Mouse (Mus musculus) right cerebral cortex, postnatal 14 days (tissue): Measurements from ENCODE around the gene Mcrip2.

ENCODE experiments used
- DNase-seq: peaks from one replicate; pipeline ENCODE4 v3.0.0; 2022

Gene Mcrip2

DNA sequence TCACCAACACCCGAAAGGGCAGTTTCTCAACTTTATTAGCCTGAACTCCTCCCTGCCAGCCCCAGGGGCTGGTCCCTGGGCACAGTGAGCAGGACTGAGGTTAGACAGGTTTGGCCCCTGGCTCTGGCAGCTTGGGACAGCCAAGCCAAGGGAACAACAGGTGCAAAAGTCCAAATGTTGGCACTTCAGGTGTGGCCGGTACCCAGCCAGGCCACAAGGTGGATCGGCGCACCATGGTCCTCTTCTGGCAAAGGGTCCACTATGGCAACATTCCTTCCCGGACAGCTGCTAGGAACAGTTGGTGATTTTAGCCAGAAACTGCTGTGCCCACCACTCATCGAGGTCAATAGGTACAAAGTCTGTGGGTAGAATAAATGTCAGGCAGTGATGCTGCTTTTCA is 4.9 kb downstream of the Mcrip2 start:
- DNase-seq = no peak

DNA sequence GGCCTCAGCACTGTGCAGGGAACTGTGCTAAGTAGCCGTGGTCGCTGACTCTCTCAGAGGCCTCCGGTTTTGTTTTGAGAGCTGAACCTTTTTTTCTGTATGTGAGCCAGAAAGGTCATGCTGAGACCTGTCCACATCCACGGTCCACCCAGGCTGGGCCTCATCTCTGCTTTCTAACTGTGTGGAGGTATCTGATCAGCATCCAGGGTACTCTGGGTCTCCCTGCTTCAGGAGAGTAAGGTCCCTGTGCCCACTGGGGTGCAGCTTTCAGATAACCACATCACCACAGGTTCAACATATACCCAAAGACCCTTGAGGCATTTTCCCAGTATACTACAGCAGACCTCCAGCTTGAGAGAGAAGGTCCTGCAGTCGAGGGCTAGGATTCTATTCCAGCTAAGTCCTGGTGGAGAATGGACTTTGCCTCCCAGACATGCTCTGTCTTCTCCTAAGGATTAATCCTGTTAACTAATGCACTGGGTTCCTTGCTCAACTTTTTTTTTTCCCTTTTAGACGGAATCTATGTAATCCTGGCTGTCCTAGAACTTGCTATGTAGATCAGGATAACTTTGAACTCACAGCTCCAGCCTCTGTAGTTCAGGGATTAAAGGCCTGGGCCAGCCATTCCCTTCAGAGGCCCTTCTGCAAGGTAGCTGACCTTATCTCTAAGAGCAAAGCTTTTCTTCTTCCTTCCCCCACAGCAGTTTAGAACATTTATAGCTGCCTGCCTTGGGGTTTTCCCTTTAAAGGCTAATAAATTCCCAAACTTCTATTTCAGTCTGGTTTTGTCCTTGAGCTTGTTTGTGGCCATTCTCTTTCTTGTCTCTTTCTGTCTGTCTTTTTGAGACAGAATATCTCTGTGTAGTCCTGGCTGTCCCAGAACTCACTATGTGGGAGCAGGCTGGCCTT is 6.6 kb downstream of the Mcrip2 start:
- DNase-seq = no peak

DNA sequence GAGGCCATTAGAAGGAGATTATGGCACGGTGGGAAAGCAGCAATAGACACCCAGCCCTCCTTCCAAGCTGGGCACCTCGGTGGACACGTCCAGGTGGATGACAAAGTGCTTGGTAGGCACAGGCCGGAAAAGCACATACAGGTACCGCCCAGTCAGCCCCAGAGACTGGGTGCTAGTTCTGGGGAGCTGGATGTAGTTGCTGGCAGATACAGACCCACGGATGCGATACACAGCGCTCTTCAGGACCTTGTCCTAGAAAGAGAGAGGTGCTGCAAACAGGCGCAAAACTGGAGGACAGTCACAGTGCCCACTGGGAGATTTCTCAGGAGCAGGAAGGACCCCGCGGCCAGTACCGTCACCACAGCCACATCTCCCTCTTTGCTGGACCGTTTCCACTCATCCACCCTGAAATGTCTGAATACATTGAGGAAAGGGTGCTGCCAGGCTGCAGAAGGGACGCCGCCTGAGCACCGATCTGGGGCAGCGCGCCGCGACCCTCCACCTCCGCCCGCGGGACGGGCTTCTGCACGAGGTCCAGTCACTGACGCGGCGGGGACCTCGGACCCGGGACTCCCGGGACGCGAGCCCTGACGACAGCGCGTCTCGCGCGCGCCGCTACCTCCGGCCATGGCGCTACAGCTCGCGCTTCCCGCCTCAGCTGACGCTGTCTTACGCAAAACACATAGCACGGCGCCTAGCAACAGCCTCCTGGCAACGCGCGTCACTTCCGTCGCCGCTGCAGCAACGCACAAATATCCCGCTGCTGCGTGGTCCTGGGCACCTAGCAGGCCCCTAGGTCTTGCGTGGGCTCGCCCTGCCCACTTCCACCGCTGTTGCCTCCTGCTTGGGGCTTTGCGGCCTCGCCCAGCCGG is 7.5 kb downstream of the Mcrip2 start, which contains the start of gene Wdr90:
TSS of gene Wdr90 (minus strand) at position 670 of the 872 bp plus-strand sequence.
- DNase-seq = peak; percentile 91

DNA sequence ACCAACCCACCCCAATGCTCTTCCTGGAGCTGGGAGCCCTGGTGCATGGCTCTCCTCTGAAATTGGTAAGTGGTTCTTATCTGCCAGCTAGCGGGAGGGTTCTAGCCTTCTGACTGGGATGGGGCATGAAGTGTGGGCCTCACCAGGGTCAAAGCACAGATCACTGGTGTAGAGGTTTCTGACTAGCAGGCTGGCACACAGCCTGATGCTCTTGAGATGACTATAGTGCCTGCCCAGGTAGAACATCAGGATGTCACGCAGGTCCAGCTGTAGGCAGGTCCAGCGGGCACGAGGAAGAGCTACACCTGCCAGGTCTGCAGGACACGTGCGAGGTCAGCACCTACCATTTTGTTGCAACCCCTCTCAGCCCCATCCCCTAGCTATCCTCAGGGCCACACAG is 8.3 kb downstream of the Mcrip2 start:
- no peak for DNase-seq

DNA sequence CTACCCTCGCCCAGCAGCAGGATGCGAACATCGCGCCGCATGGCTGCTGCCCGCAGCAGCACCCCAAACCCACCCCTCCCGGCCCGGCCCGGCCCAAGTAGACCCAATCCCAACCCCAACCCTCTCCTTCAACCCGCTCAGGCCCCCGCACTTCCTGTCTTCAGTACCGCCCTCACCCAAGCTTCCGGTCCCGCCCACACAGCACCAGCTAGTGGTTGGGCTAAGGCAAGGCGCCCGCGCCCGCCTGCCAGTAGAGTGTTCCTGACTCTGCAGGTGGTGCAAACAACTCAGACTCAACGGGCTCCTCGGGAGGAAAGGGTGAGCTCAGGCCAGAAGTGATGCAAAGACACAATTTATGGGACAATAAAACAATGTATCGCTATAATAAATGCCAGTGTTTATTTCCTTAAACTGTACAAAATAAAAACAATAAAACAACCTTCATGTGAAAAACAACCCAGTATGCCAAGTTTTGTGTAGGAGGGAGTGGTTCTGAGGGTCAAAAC is 24.1 kb downstream of the Mcrip2 start, which contains the start of gene Rhot2:
TSS of gene Rhot2 (minus strand) at position 456 of the 506 bp plus-strand sequence.
- DNase-seq = peak; percentile 95

DNA sequence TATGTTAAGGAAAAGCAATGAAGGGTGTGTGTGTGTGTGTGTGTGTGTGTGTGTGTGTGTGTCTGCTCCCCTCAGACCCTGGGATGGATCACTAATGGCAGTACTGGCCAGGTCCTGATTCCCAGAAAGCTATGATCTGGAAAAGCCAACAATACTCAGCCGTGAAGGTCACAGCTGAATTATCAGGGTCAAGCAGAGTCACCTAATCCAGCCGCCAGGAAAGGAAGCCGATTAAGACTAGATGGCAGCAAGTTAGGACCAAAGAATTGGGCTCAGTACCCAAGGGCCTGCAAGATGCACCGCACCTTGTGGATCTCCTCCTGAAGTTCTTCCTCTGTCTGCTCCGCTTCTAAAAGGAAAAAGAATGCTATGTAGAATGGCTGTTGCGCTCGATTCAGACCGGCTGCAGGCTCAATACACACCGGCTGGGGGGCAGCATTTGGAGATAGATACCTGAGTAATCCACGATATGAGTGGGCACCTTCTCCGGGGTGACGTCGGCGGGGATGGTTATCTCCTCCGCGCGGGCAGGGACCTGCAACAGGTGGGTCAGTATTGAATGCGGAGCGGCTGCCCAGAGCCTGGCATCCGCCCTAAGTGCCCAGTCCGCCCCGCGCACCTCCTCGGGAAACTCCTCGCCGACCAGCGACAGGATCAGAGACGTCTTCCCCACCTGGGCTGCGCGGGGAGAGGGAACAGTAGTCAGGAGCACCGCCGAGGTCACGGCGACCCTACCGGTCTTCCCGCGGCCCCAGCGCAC is 24.7 kb downstream of the Mcrip2 start:
- peak; percentile 42 for DNase-seq

DNA sequence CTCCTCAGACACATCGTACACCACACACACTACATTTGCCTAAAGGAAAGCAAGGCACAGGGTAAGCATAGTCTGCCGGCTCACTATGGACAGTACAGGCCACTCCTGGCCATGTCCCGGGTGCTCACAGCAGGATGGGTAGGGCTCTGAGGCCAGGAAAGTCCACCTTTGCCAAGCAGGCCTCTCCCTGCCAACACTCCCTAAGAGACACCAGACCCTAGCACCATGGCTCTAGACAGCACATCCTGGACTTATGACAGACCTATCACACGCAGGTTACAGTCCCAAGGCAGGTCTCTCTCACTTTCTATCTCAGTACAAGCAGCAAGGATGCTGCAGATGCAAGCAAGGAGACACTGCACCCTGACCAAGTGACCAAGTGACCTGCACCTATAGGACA is 25.4 kb downstream of the Mcrip2 start:
- DNase-seq = no peak

DNA sequence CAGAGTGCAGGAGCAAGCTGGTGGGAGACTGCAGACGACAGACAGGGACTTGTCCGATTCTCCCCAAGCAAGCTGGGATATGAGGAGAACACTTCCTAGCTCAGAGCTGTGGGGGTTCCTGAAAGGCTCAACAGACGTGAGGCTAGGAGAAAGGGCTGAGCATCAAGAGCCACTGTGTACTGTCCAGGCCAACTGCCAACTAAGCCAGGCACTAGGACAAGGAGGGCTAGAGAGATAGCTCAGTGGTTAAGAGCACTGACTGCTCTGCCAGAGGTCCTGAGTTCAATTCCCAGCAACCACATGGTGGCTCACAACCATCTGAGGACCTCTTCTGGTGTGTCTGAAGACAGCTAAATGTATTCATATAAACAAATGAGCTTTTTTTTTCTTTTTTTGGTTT is 26.1 kb downstream of the Mcrip2 start:
- no peak for DNase-seq

DNA sequence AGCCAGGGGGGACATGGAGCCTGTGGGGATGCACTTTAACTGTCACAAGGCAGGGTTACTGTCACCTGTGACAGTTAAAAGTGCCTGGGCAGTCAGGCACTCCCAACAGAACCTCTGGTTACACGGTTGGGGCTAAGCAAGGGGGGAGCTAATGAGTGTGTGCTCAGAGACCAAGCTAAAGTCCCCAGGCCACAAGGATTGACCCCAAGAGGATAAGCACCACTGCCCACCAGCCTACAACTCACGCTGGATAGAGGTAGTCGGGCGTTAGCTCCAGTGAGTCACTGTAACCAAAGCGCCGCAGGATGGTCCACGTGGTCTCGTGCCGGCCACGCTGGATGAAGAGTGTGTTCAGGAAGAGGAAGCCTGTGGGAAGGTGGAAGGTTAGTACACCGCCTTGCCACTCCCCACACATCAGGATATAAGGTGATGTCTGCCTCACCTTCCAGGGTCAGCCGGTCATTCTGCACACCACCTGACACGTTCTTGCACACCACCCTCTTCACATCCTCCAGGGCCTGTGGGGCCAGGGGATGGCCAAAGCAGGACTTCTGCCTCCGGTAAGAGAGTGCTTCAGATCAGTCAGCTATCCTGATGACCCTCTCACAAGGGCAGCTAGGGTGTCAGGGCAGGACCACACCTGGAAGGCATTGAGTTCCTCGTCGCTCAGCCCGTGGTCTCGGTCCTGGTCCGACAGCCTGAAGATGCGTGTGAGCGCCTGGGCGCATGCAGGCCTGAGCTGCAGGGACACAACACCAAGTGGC is 27.3 kb downstream of the Mcrip2 start, which contains the start of gene Gm20683:
TSS of gene Gm20683 (minus strand) at position 647 of the 764 bp plus-strand sequence.
- DNase-seq = no peak

DNA sequence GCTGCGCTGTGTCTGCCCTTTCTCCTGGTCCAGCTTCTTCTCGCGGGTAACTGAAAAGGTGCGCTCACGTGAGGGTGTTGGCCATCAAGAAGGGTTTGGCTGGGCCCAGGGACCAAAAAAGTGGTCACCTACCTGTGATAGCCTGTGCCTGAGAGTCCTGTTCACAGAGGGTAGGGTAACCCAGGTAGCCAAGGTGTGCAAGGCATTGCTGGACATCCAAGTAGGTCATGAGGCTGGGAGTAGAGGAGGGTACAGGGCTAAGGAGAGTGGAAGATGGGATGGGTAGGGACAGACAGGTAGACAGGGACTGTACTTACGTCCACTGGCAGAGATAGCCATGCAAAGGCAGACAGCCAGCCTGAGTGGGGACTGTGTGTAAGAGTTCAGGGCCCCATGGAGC is 28.0 kb downstream of the Mcrip2 start:
- DNase-seq = no peak

DNA sequence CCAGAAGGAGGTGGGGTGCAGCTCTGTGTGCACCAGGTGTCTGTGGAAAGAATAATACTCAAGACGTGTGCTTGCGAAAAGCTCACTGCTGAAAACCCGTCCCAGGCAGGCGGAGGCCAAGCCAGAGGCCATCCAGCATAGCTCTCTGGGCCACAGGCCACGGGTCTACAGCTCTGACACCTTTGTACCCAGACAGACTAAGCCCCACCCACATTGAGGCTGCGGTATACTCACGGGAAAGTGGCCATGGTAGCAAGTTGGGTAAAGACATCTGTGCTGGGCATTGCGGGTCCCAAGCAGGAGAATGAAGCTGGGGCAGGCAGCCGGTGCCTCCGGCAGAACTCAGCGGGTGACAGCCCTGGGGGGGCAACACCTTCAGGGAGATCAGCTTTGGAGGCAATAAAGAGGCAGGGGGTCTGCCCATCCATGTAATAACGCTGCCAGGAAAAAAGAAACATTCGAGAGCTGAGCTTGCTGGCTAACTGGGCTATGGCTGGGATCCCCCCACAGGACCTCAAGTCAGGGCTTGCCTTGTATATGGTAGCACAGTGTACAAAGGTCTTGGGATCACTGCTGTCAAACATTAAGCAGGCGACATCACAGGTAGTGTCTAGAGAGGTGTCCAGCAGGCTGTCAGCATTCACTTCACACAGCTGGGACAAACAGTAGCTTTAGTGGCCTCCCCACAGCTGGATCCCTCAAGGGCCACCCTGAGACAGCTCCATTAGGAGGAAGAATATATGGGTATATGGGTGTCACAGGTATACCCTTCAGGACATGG is 28.9 kb downstream of the Mcrip2 start:
- DNase-seq = no peak

DNA sequence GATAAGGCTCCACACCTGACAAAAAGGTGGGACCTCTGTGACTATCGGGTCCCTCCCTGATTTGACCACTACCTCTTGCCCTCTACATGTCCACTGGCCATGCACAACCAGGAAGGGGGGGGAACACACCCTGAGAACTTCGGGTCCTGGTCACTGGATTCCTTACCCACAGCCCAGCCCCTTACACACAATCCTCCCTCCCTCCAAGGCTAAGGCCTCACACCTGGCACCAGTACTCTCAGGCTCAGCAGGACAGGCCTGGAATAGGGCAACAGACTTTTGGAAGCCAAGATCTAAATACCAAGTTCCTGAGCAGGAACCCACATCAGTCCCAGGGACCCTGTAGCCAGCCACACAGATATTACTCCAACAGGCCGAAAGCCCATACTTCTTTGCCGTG is 29.7 kb downstream of the Mcrip2 start:
- no peak for DNase-seq

DNA sequence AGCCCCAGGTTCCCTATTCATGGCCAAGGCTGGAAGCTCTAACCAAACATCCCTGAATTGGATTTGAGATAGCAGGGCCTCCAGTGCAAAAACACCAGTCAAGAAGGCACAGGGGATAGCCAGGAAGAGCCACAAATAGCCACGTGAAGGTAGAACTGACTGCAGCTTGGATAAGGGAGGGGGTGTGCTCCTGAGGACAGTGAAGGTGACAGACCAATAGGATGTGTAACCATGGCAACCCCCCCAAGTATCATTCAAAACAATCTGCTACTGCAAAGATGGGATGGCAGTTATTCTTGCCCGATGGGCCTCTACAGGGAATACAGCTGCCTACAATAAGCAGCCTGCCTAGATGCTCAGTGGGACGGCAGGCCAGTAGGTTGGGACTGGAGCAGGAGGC is 31.0 kb downstream of the Mcrip2 start:
- no peak for DNase-seq

DNA sequence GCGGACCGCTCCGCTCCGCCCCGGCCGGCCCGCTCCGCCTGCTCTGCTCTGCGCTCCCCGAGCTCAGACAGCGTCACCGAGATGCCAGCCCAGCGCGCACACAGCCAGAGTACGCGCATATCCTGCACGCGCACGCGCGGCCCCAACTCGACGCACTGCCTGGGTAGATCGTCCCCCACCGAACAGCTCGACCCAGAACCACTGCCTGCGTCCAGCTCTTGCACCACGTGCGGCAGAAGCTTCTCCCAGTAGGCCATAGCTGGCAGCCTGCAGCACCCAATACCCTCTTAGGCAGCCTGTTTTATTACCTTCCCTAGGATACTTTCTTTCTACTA is 31.5 kb downstream of the Mcrip2 start, which contains the start of gene Rhbdl1:
TSS of gene Rhbdl1 (minus strand) at position 220 of the 335 bp plus-strand sequence.
- peak; percentile 87 for DNase-seq

DNA sequence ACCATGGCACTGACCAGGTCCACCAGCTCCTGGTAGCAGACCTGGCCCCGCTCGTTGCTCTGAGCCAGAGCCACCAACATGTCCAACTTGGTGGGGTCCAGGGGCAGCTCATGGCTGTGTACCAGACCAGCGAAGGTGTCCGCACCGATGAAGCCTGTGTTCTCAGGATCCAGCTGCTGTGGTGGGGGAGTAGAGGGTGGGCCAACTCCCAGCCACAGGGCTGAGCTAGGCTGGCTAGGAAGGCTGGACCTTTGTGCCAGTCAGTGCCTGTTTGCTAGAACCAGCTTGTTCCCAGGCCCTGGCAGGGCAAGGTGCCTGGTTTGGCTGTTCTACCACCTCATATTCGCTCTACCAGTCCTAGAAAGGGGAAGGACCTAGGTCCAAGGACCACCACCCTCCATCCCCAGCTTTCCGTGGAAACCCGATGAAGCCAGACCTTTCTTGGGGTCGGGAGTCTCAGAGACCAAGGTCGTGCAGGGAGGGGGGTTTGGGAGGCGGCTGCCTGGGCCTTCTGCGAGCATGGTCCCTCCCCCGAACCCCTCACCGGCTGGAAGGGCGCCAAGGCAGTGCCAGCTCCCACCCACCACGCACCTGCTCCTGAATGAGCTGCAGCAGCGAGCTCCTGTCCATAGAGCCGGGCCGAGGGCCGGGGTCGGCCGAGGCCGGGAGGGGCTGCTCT is 32.0 kb downstream of the Mcrip2 start:
- no peak for DNase-seq

DNA sequence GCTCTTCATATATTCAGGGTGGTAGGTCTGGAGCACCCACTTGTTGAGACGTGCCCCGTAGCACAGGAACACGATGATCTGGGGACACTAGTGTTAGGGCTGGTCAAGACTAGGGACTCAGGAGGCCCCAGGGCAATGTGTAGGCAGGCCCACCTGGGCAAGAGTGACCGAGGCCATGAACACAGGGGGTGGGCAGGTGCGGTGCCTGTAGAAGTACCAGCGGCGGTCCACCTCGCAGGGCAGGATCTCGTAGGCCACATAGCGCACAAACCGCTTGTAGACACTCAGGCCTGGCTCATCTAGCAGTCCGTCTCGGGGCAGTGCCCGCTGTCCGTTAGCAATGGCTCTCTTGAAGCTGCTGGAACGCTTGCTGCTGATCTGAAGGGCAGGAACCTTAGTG is 32.7 kb downstream of the Mcrip2 start:
- no peak for DNase-seq

DNA sequence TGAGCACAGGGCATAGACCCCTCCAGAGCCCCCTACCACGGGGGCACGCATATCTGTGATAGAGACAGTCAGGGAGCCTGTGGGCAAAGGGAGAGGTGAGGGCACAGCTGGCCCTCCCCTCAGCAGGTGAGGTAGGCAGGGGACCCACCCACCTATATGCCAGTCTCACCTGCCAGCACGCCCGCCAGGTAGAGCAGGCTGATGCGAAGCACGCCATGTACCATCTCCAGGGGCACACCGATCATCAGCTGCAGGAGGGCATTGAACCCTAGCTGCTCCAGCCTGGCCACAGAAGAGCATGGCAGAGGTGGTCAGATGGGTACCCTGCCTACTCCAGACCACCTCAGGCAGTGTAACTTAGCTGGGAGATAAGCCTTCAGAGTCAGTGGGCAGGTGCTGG is 33.3 kb downstream of the Mcrip2 start:
- DNase-seq = no peak

DNA sequence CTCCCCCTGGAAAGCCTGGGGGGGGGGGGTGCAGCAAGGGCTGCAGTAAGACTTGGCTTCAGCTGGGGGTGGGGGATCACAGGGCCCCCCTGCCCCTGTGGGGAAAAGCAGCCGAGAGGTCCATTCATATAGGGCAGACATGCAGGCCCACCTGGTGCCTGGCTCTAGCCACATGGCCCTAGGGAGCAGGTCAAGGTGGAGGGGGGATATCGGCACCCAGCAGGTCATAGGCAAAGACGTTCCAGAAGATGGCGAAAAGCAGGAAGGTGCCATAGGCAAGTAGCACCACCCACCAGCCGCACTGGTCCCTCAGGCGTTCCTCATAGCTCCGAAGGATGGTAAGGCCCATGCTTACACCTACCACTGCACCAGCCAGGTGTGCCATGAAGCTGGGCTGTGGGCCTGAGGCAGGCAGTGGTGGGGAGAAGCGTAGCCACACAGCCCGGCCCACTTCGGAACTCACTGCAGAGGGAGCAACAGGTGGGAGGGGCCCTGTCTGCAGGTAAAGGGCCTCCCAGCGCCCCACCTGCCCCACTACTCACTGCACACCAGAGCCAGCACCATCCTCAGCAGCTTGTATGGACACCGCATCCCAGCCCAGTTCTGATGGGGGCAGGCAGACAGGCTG is 33.9 kb downstream of the Mcrip2 start:
- no peak for DNase-seq

DNA sequence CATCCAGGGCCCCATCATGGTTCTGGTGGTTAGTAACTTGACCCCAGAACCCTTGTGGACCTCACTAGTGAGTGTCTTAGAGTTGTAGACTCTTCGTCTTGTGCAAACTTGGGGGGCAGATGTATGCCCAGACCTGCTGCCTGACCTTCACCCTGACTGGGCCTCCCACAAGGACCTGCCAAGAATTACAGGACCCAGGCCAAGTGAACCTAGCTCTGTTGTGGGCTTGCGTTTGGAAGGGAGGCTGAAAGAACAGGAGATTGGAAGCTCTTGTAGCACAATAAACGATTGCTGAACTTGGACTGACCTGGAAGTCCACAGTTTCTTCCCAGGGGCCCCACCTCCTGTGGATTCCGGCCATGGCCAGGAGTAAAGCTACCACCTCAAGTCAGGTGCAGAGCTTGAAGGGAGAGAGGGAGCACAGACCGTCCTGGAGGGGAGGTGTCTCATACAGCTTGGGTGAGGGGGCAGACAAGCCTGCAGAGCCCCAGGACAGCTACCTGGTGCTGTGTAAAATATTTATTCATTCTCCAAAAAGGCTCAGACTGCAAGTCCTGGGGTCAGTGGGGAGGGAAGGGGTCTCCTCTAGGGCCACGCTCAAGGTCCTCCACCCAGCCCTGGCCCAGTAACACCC is 34.5 kb downstream of the Mcrip2 start:
- no peak for DNase-seq
